ENCODE assay signal across 1 mouse cellular context in genomic region chr15:98315703-98316102, GRCm38 (mm10).
TF ChIP-seq lines count a peak whose summit lies in the region.

No protein-coding gene starts in this region.

TF ChIP-seq in MEL, 35 proteins besides CTCF, POLR2A, EP300 and RAD21 (continued from another document):
- TF ChIP-seq TBP (IDR thresholded peaks at IDR 0.05; ENCODE audit: low read depth, low read length) (no peak), MAFK (IDR thresholded peaks at IDR 0.05; ENCODE audit: borderline replicate concordance, low read depth, low read length) (no peak)
TF ChIP-seq in MEL: peak in this region for 0.
